Mouse (Mus musculus) testis, adult 2 months (tissue): Measurements from ENCODE around the gene Zbtb38.

Experiments used
- CTCF ChIP-seq: fragments of 200-500 bp; IDR thresholded peaks from 2 replicates; pipeline ENCODE4 v1.5.1; 2012; ENCODE audit warnings: low read depth, mild to moderate bottlenecking, inconsistent platforms, low read length, moderate library complexity; ENCODE audit not compliant: control insufficient read depth, insufficient read depth, insufficient replicate concordance
- POLR2A ChIP-seq: fragments of 200-500 bp; IDR thresholded peaks from 2 replicates; pipeline ENCODE4 v1.6.1; 2012; ENCODE audit warnings: low read depth, mild to moderate bottlenecking, inconsistent platforms, low read length, moderate library complexity; ENCODE audit not compliant: control insufficient read depth

DNA sequence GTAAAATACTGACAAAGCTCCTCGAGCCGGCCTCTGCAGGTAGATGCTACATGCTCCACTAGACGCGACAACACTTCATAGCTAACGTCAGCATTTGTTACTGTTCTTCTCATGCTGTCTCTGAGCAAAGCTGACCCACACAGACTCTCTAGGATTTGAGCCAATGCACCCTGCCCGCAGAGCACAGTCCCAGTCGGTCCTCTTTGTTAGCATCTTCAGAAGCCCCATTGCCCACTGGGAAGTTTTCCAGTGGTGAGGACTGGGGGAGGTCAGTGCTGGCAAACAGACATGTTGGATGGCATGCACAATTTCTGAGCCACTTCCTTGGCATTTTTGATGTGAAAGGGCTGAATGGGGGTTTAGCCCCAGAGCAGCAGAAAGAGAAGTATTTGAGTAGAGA, 113.2 kb downstream of the Zbtb38 start:
- TF ChIP-seq POLR2A: no peak
- TF ChIP-seq CTCF: no peak
